Mouse (Mus musculus) thymus, postnatal 10 days (tissue): ENCODE data around the gene D930020B18Rik.

Experiments
- DNase-seq, 2 experiments: peaks; one replicate each; pipeline ENCODE4 v3.0.0; 2021; ENCODE audit warnings: low spot score in 2 of 2

D930020B18Rik gene

DNA sequence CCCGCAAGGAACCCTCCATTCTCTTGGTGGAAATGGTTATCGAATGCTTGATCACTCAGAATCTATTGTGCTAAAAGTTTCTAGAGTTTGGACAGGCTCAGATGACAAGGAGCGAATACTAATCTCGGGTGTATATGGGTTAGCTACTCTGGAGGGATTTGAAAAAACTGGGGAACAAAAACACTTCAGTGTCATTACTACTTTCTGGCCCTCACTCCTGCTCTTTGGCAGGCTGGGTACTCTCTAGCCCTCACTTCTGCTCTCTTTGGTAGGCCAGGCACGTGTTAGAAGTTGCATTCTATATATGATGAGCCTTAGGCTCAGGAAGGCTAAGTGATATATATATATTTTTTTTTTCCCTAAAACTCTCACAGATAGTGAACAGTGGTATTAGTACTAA, 1.8 kb upstream of the D930020B18Rik start:
- DNase-seq = no peak

DNA sequence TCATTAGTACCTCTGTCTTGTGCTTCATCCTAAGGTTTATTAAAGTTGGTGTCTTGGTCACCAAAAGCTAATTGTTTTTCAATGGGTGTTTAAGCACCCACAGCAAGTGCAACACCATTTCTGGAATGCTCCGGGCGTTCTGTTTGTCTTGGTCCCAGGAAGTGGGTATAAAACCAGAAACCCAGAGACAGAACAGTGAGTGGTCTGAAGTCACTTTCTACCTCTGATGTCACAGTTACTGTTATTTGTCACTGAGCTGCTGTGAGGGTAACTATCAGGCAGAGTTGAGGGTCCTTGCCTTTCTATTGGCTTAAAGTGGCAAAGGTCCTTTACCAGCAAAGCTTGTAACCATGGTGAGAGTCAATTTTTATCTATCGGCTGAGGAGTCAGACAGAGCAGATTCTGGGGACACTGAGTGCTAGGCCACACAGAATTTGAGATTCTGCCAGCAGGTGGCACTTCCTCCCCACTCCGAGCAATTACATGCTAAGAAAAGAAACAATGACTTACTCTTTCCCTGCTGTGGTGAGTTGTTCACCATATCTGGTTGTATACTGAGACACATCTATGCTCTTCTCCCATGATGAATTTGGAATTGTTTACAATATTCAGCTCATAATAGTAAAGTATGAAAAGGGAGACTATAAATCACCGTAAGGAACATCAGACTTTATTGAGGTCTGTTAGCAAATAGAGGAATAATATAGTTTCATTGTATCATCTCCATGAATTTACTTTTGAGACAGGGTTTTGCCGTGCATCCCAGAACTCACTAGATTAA, 1.0 kb upstream of the D930020B18Rik start:
- DNase-seq = peak in 1 of 2 experiments; percentile 23

DNA sequence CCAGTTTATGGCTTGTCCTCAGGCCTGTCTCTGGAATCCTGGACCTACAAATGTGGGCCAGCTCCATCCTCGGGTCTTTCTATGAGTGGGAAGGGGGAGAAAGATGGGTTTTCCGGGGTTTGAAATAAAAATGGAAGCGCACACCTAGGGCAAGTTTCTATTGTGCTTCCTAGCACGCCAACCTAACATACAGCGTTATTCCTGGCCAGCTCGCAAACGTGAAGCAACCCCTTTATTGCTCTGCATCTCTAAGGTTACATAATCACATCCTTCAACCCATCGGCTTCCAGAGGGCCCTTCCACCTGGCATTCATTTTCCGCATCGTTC, 480 bp upstream of the D930020B18Rik start:
- DNase-seq = no peak

GRCm38 (mm10) chr10:121642054-121642947, 913 bp downstream of the D930020B18Rik start:
- no peak for DNase-seq

DNA sequence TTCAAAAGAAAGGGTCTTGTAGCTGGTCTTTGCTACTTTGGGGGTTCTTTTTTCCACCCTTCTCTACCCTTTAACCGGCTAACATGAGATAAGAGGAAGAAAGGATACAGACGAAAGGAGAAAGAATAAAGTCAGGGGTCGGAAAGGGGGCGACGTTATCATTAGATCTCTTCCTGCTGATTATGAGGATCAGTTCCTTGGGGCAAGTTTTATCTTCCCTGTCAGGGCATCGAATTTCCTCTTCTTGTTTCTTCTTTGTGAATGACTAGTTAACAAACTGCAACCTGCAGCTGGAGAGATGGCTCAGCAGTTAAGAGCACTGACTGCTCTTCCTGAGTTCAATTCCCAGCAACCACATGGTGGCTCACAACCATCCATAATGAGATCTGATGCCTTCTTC, 4.9 kb downstream of the D930020B18Rik start:
- no peak for DNase-seq

GRCm38 (mm10) chr10:121653079-121653478, 11.7 kb downstream of the D930020B18Rik start:
- DNase-seq = no peak

DNA sequence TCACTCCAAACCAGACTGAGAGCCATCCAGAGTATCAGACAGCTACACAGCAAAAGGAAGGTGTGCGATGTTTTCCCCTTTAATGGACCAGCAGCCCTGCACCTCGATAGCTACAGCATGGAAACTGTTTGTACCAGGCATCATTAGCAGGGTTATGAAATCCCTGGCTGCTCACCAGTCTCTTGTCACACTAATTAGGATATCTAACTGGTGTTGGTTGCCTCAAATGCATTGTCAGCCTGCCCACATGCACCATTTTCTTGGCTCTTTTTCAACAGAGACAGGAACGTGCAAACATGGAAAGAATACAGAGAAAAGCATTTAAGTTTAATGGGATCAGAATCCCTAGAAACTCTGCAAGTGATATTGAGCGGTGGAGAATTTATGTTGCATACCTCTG, 14.5 kb downstream of the D930020B18Rik start:
- DNase-seq = no peak

DNA sequence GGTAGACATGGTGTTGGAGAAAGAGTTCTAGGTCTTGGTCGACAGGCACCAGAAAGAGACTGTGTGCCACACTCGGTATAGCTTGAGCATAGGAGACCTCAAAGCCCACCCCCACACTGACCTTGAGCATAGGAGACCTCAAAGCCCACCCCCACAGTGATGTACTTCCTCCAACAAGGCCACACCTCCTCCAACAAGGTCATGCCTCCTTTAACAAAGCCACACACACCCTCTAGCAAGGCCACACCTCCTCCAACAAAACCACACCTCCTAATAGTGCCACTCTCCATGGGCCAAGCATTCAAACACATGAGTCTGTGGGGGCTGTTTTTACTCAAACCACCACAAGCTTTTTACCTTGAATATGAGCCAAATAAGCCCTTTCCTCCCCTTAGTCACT, 21.3 kb downstream of the D930020B18Rik start:
- DNase-seq = no peak

- no peak for DNase-seq
These were observed 22.2 kb downstream of the D930020B18Rik start for GRCm38 (mm10) chr10:121663599-121663998.

DNA sequence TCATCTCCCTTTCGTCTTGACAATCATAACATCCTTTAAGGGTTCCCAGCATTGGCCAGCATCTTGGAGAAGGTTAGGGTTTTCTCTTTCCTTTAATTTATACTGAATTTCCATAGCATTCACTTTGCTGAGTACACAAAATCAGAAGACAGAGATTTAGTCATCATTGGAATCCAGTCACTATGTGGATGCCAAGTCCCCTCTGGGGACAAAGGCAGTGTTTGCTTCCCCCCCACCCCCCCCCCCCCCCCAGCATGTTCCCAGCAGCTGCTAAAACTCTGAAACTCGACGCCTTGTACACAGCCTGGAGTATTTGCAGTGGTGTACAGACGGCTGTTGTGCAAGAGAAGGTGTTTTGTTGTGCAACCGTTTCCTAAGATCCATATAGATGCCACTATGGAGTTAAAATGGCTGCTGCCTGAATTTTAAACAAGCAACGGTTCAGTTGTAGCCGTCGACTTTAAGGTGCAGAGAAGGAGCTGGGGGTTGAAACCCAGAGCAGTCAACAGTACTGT, 24.3 kb downstream of the D930020B18Rik start:
- DNase-seq = no peak

DNA sequence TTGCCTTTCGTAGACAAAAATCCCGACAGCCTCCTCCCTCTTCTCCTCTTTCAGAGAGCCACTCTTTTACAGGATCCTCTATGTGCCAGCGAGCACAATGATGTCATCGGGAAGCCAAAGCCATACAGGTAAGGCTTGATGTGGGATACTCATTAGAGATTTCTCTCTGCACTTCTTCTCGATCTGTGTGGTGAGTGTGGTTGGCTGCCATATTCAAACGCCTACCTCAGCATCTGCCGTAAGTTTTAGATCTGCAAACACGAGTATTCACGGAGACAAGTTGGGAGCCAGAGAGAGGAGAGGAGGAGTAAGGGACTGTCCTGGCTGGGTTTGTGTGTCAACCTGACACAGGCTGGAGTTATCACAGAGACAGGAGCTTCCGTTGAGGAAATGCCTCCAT, 27.7 kb downstream of the D930020B18Rik start:
- DNase-seq = no peak

DNA sequence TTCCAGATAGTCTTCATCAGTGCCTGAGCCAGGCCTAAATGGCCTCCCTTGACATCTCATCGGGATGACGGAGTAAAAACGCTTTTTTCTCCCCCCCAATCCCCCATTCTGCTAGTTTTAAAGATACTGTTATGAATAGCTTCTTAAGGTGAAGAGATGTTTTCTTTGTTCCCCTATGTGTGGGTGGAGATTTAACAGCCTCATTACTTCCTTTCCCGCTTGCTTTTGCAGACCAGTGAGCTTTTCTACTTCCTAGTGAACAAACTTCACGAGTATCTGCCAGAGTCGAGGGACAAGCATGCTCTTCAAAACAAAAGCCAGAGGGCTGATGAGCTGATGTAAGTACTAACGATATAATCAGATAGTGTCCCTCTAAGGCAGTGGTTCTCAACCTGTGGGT, 35.6 kb downstream of the D930020B18Rik start:
- DNase-seq = no peak

- DNase-seq = no peak
These were observed 39.5 kb downstream of the D930020B18Rik start for GRCm38 (mm10) chr10:121680902-121681301.

GRCm38 (mm10) chr10:121682539-121682938, 41.2 kb downstream of the D930020B18Rik start:
- no peak for DNase-seq

DNA sequence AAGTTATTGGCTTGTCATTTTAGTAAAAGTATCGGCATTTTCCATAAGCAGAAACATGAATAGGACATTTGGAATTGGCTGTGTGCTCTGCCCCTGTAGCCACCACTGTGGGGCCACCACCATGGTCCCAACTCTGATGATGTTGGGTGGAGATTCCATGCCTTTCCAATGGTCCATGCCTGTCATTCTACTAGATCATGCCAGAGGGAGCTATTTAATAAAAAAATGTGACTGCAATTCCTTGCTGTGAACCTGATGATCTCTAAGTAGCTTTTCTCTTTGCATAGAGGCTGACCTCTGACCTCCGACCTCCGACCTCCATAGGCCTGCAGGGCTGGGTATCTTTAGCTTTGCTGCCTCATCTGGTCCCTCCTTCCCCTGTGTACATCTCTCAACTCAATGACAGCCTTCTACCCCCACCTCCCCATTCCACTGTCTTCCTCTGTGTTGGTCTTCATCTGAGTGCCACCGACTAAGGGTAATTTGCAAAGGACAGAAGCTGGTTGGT, 44.8 kb downstream of the D930020B18Rik start:
- DNase-seq = no peak

DNA sequence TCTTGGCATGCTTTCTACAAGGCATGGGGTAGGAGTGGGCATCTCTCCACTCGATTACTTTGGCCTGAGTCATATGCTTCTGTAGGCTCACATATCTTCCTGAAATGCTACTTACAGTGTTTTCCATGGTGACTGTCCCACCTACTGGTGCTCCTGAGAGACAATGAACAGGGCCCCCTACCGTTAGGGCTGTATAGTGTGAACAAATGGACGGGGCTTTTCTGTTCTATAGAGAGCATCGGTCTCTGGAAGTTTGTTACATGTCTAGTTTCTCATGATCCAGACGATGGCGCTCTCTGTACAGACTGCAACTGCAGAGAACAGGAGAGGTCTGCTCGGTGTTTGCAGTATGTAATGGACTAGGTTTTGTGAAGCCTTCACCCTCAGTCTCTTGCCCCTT, 46.1 kb downstream of the D930020B18Rik start:
- DNase-seq = no peak

DNA sequence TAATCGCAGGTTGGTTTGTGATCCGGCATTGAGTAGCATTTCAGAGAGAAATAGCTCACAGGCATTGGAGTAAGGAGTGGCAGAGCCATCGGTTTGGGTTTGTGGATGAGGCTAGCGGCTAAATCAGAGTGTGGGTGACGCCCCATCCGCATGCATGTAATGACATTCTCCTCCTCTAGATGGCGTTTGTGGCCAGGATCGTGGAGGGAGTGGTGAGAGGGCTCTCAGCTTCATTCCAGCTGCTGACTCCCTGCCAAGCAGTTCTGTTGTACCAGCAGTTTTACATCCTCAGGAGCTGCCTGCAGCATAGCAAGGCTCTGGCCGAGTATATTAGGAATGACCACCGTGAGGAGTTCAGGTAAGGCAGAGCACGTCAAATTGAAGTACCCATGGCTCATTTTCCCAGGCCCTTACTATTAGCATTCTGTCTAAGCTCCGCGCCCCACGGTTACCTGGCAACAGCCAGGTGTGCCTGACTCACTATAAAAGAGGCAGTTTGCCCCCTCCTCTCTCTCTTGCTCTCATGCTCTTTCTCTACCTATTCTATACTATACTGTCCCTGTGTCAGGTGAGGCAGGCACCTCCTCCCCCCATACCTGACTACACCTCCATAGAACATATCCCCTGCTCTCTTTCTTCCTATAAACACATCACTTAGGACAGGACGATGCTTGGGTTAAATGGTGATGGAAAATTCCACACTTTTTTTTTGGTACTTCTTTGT, 48.4 kb downstream of the D930020B18Rik start:
- DNase-seq = peak; percentile 7 to 30

- no peak for DNase-seq
These were observed 51.7 kb downstream of the D930020B18Rik start for GRCm38 (mm10) chr10:121692944-121693579.

DNA sequence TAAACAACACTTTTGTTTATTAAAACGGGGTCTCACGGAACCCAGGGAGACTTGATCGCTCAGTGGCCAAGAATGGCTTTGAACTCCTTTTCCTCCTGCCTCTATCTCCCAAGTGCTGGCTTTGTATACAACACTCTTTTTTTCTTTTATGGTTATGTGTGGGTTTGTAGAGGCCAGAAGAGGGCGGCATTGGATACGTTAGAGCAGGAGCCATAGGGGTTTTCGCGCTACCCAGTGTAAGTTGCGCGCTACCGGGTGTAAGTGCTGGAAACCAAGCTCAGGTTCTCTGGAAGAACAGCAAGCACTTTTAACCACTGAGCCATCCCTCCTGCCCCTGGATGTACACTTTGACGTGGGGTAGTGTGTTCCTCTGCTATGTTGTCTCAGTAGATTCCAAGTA, 53.2 kb downstream of the D930020B18Rik start:
- DNase-seq = no peak

- peak in 1 of 2 experiments; percentile 29 for DNase-seq
These were observed 60.2 kb downstream of the D930020B18Rik start for GRCm38 (mm10) chr10:121701296-121702248.
